ENCODE assay signal across 8 mouse cellular contexts in the genomic region with DNA sequence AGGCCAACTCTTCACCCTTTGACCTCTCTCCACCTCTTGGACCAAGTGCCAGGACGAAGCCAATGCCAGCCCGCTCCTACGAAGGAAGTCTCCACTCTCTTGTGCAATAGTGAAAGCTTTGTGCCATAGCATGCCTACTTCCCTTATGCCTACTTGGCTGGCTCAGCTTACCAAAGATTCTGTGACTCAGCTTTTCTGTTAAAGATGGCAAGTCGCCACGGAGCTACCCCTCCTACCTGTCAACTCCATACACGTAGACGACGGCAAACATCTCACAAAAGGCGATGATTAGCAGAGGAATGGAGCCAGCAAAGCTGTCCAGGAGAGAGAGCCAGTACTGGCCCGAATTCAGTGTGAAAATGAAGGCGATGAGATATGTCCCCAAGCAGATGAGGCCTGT. TPM values are rescaled to one million over a fixed set of nuclear protein-coding genes. Genes with fewer than 3 reads are reported as not detected.
DNase-seq lines count a peak whose midpoint lies in the region; ATAC-seq lines count a peak whose summit lies in the region.

No protein-coding gene starts in this region.

- ATAC-seq in cerebellum, adult (ENCODE audit: insufficient number of reproducible peaks, low FRiP score, low TSS enrichment): no peak

- DNase-seq in cerebellum, postnatal 14 days: peak; percentile 24 to 34
- DNase-seq in cerebellum, adult 9-11 months: no peak
- peak; percentile 59 to 75 for DNase-seq in lung, adult 18-20 months
- no peak for DNase-seq in lung, postnatal 14 days
- peak; percentile 40 to 42 for DNase-seq in layer of hippocampus, adult 8-10 months (ENCODE audit: low spot score in 2 of 2)
- peak; percentile 22 for DNase-seq in right cerebral cortex, postnatal 25 days
- DNase-seq in testis, postnatal 14 days (ENCODE audit: low spot score): no peak

RNA-seq across cellular contexts. Expression of a gene that starts 5.9 kb away (rescaled TPM):
- not detected for total RNA-seq in layer of hippocampus, adult 8-10 months (2022)

RNA-seq across cellular contexts. Expression of a gene that starts 21.0 kb away (rescaled TPM):
- under 1 TPM; 0.14 to 0.45 (median 0.32) TPM for total RNA-seq in layer of hippocampus, adult 8-10 months (2022)

RNA-seq across cellular contexts. Expression of a gene that starts 49.2 kb away (rescaled TPM):
- total RNA-seq in layer of hippocampus, adult 8-10 months (2022): 1 to 10 TPM; 4.3 to 7.4 (median 6.5) TPM

RNA-seq across cellular contexts. Expression of a gene that starts 57.0 kb away (rescaled TPM):
- 1 to 10 TPM; 2.5 to 5.3 (median 3.5) TPM for total RNA-seq in layer of hippocampus, adult 8-10 months (2022)

Comparison
In these comparisons a context has a peak if more than half of its experiments do, and no peak if none do; other contexts are left out.
1. DNase-seq: peak in cerebellum, postnatal 14 days (2 of 2), lung, adult 18-20 months (2 of 2), layer of hippocampus, adult 8-10 months (2 of 2) and right cerebral cortex, postnatal 25 days (single experiment); none in cerebellum, adult 9-11 months (single experiment), lung, postnatal 14 days (single experiment) and testis, postnatal 14 days (single experiment).